Mouse (Mus musculus): ENCODE measurements around the gene Pdzd9. TPM values are rescaled to one million over a fixed set of nuclear protein-coding genes. Genes with fewer than 3 reads are reported as not detected.
A peak's percentile ranks its signal among the peaks of the same experiment; 100 is the strongest.

Gene Pdzd9
- polyA plus RNA-seq, 1 experiment from 2014 or later, result 0.40 TPM

GRCm38 (mm10) chr7:120685227-120685626, 15.1 kb upstream of the Pdzd9 start:
- WGBS, result 65% methylated on average over 6 of the region's 6 CpGs
- Histone ChIP-seq H3K36me3 (no peaks in the 10 kb centered on the region), H3K4me2 (no peak overlapping the region), H3K27me3 (replicated peaks) (no peaks in the 10 kb centered on the region), H3K27ac (replicated peaks) (0 out of 2 replicates have a peak overlapping the region, but pooled peaks have one; percentile 9), H3K9ac (replicated peaks) (no peak overlapping the region), H3K4me1 (peaks cover 22% of the 10 kb centered on the region), H3K9me3 (replicated peaks) (no peaks in the 10 kb centered on the region), H3K4me3 (replicated peaks) (no peak overlapping the region)
- no peak for ATAC-seq (ENCODE audit: low FRiP score)

GRCm38 (mm10) chr7:120684731-120685161, 14.6 kb upstream of the Pdzd9 start:
- 81% methylated on average over 2 of the region's 2 CpGs for WGBS
- no peak overlapping the region for H3K4me3 ChIP-seq (replicated peaks)
- H3K9me3 ChIP-seq (replicated peaks), result no peaks in the 10 kb centered on the region
- H3K27ac ChIP-seq (replicated peaks), result 0 out of 2 replicates have a peak overlapping the region, but pooled peaks have one; percentile 9
- no peak overlapping the region for H3K9ac ChIP-seq (replicated peaks)
- H3K4me1 ChIP-seq, result peaks cover 27% of the 10 kb centered on the region
- no peaks in the 10 kb centered on the region for H3K27me3 ChIP-seq (replicated peaks)
- ATAC-seq (ENCODE audit: low FRiP score), result no peak
- no peak overlapping the region for H3K4me2 ChIP-seq
- no peaks in the 10 kb centered on the region for H3K36me3 ChIP-seq

- no peak overlapping the region for H3K27ac ChIP-seq (replicated peaks)
- H3K4me2 ChIP-seq, result no peak overlapping the region
- H3K36me3 ChIP-seq, result no peaks in the 10 kb centered on the region
- peaks cover 46% of the 10 kb centered on the region for H3K4me1 ChIP-seq
- no peak overlapping the region for H3K9ac ChIP-seq (replicated peaks)
- H3K4me3 ChIP-seq (replicated peaks), result no peak overlapping the region
- H3K9me3 ChIP-seq (replicated peaks), result no peaks in the 10 kb centered on the region
- 74% methylated on average over 4 of the region's 4 CpGs for WGBS
- H3K27me3 ChIP-seq (replicated peaks), result no peaks in the 10 kb centered on the region
- ATAC-seq (ENCODE audit: low FRiP score), result no peak
Measured at GRCm38 (mm10) chr7:120682002-120682401, 11.9 kb upstream of the Pdzd9 start.

- ATAC-seq (ENCODE audit: low FRiP score), result no peak
- Histone ChIP-seq H3K4me1 (peaks cover 47% of the 10 kb centered on the region), H3K4me3 (replicated peaks) (peak overlapping the region; percentile 88), H3K9me3 (replicated peaks) (no peaks in the 10 kb centered on the region), H3K27me3 (replicated peaks) (no peaks in the 10 kb centered on the region), H3K27ac (replicated peaks) (no peak overlapping the region), H3K9ac (replicated peaks) (0 out of 2 replicates have a peak overlapping the region, but pooled peaks have one; percentile 88), H3K4me2 (peak overlapping the region; percentile 88), H3K36me3 (no peaks in the 10 kb centered on the region)
- 60% methylated on average over 8 of the region's 8 CpGs for WGBS
Measured at GRCm38 (mm10) chr7:120679023-120679422, 8.9 kb upstream of the Pdzd9 start.

GRCm38 (mm10) chr7:120677764-120678531, 7.8 kb upstream of the Pdzd9 start:
- H3K4me1 ChIP-seq, result peaks cover 47% of the 10 kb centered on the region
- peak overlapping the region; percentile 85 for H3K27ac ChIP-seq (replicated peaks)
- H3K9ac ChIP-seq (replicated peaks), result peak overlapping the region; percentile 88
- no peaks in the 10 kb centered on the region for H3K36me3 ChIP-seq
- peak overlapping the region; percentile 88 for H3K4me3 ChIP-seq (replicated peaks)
- no peaks in the 10 kb centered on the region for H3K27me3 ChIP-seq (replicated peaks)
- ATAC-seq (ENCODE audit: low FRiP score), result peak; percentile 71
- 1% methylated on average over 42 of the region's 42 CpGs for WGBS
- peak overlapping the region; percentile 88 for H3K4me2 ChIP-seq
- no peaks in the 10 kb centered on the region for H3K9me3 ChIP-seq (replicated peaks)

GRCm38 (mm10) chr7:120677001-120677643, 7.0 kb upstream of the Pdzd9 start, which contains the start of gene Mosmo:
Gene Mosmo, plus strand, starts transcription at chr7:120677618.
- Histone ChIP-seq H3K9me3 (replicated peaks) (no peaks in the 10 kb centered on the region), H3K27ac (replicated peaks) (peak within 1 kb of the TSS; percentile 85), H3K27me3 (replicated peaks) (no peaks in the 10 kb centered on the region), H3K4me1 (peaks cover 47% of the 10 kb centered on the region), H3K9ac (replicated peaks) (peak within 1 kb of the TSS; percentile 88), H3K36me3 (no peaks in the 10 kb centered on the region), H3K4me2 (peak within 1 kb of the TSS; percentile 88), H3K4me3 (replicated peaks) (peak within 1 kb of the TSS; percentile 88)
- WGBS, result under 1% methylated on average over 44 of the region's 44 CpGs
- ATAC-seq (ENCODE audit: low FRiP score), result peak; percentile 97

- H3K27me3 ChIP-seq (replicated peaks), result no peaks in the 10 kb centered on the region
- H3K4me2 ChIP-seq, result no peak overlapping the region
- 73% methylated on average over 2 of the region's 2 CpGs for WGBS
- H3K9ac ChIP-seq (replicated peaks), result no peak overlapping the region
- H3K27ac ChIP-seq (replicated peaks), result no peak overlapping the region
- no peak overlapping the region for H3K4me3 ChIP-seq (replicated peaks)
- no peak for ATAC-seq (ENCODE audit: low FRiP score)
- no peaks in the 10 kb centered on the region for H3K36me3 ChIP-seq
- no peaks in the 10 kb centered on the region for H3K9me3 ChIP-seq (replicated peaks)
- peaks cover 14% of the 10 kb centered on the region for H3K4me1 ChIP-seq
Measured at GRCm38 (mm10) chr7:120671271-120671670, 1.1 kb upstream of the Pdzd9 start.

GRCm38 (mm10) chr7:120662079-120662478, 8.1 kb downstream of the Pdzd9 start:
- Histone ChIP-seq H3K27me3 (replicated peaks) (no peaks in the 10 kb centered on the region), H3K4me3 (replicated peaks) (no peak overlapping the region), H3K9ac (replicated peaks) (no peak overlapping the region), H3K27ac (replicated peaks) (no peak overlapping the region), H3K36me3 (peaks cover 29% of the 10 kb centered on the region), H3K9me3 (replicated peaks) (no peaks in the 10 kb centered on the region), H3K4me2 (no peak overlapping the region), H3K4me1 (no peaks in the 10 kb centered on the region)
- no peak for ATAC-seq (ENCODE audit: low FRiP score)
- WGBS, result 90% methylated on average over 4 of the region's 4 CpGs

GRCm38 (mm10) chr7:120647849-120648248, 22.3 kb downstream of the Pdzd9 start:
- ATAC-seq (ENCODE audit: low FRiP score), result no peak
- 85% methylated on average over 2 of the region's 2 CpGs for WGBS

GRCm38 (mm10) chr7:120643217-120643616, 26.9 kb downstream of the Pdzd9 start:
- Histone ChIP-seq H3K27ac (replicated peaks) (no peak overlapping the region), H3K4me3 (replicated peaks) (no peak overlapping the region), H3K9me3 (replicated peaks) (no peaks in the 10 kb centered on the region), H3K4me2 (no peak overlapping the region), H3K36me3 (peaks cover 72% of the 10 kb centered on the region), H3K27me3 (replicated peaks) (no peaks in the 10 kb centered on the region), H3K4me1 (no peaks in the 10 kb centered on the region), H3K9ac (replicated peaks) (no peak overlapping the region)
- ATAC-seq (ENCODE audit: low FRiP score), result no peak
- WGBS, result 71% methylated on average over 4 of the region's 4 CpGs

More at GRCm38 (mm10) chr7:120647849-120648248, 22.3 kb downstream of the Pdzd9 start:
- peaks cover 83% of the 10 kb centered on the region for H3K36me3 ChIP-seq
- no peaks in the 10 kb centered on the region for H3K4me1 ChIP-seq
- H3K9ac ChIP-seq (replicated peaks), result no peak overlapping the region
- H3K9me3 ChIP-seq (replicated peaks), result no peaks in the 10 kb centered on the region
- H3K27ac ChIP-seq (replicated peaks), result no peak overlapping the region
- H3K4me2 ChIP-seq, result no peak overlapping the region
- no peak overlapping the region for H3K4me3 ChIP-seq (replicated peaks)
- H3K27me3 ChIP-seq (replicated peaks), result no peaks in the 10 kb centered on the region

GRCm38 (mm10) chr7:120635821-120636220, 34.3 kb downstream of the Pdzd9 start:
- Histone ChIP-seq H3K27me3 (replicated peaks) (no peaks in the 10 kb centered on the region), H3K27ac (replicated peaks) (peak overlapping the region; percentile 93), H3K4me2 (peak overlapping the region; percentile 82), H3K9me3 (replicated peaks) (no peaks in the 10 kb centered on the region), H3K4me3 (replicated peaks) (peak overlapping the region; percentile 99), H3K9ac (replicated peaks) (peak overlapping the region; percentile 99), H3K36me3 (peaks cover 28% of the 10 kb centered on the region), H3K4me1 (peaks cover 23% of the 10 kb centered on the region)
- WGBS, result under 1% methylated on average over 11 of the region's 11 CpGs
- no peak; the same call in none of the 2 replicates for ATAC-seq (ENCODE audit: low FRiP score)
